Mouse (Mus musculus): Measurements from ENCODE around the gene Trim46. TPM values are rescaled to one million over a fixed set of nuclear protein-coding genes. Genes with fewer than 3 reads are reported as not detected.

Trim46 gene
- total RNA-seq (2023), result 2.1 to 5.6 TPM (median 3.3 TPM) in 4 replicates

GRCm38 (mm10) chr3:89246261-89247100 is at the start of gene Trim46:
Gene Trim46, minus strand, starts transcription at chr3:89246309.

GRCm38 (mm10) chr3:89280606-89281511 is 34.8 kb upstream of the Trim46 start, which contains the start of gene Efna1:
Gene Efna1, minus strand, starts transcription at chr3:89281142.

GRCm38 (mm10) chr3:89270051-89270755 is 24.1 kb upstream of the Trim46 start, which contains the start of gene Slc50a1:
Gene Slc50a1, minus strand, starts transcription at chr3:89270570.

GRCm38 (mm10) chr3:89259076-89259475 is 13.0 kb upstream of the Trim46 start, which contains the start of gene Dpm3:
Gene Dpm3, plus strand, starts transcription at chr3:89259358.

GRCm38 (mm10) chr3:89245688-89246171 is 379 bp downstream of the Trim46 start, which contains the start of gene Krtcap2:
Gene Krtcap2, plus strand, starts transcription at chr3:89245966.

GRCm38 (mm10) chr3:89228836-89229235 is 17.3 kb downstream of the Trim46 start, which contains the start of gene Muc1:
Gene Muc1, plus strand, starts transcription at chr3:89229057.

GRCm38 (mm10) chr3:89226900-89227299 is 19.2 kb downstream of the Trim46 start, which contains the start of gene Mtx1:
Gene Mtx1, minus strand, starts transcription at chr3:89227088.

GRCm38 (mm10) chr3:89214681-89215411 is 31.3 kb downstream of the Trim46 start, which contains the start of gene Thbs3:
Gene Thbs3, plus strand, starts transcription at chr3:89215180.

GRCm38 (mm10) chr3:89202253-89203141 is 43.6 kb downstream of the Trim46 start, which contains the start of gene Gba:
Gene Gba, plus strand, starts transcription at chr3:89202928.

Other genes starting within 250 kb of the Trim46 start
- 53.5 to 67.5 TPM (median 58.6 TPM) in 4 replicates for gene Rusc1, start 153.0 kb downstream of the Trim46 start, total RNA-seq (2023)
- gene Gm43738, start 145.2 kb downstream of the Trim46 start, total RNA-seq (2023), result not detected in 4 replicates
- 17.6 to 21.4 TPM (median 20.3 TPM) in 4 replicates for gene Fdps, start 144.3 kb downstream of the Trim46 start, total RNA-seq (2023)
- gene Pklr, start 110.2 kb downstream of the Trim46 start, total RNA-seq (2023), result not detected in 4 replicates
- 2.2 to 5.3 TPM (median 5.1 TPM) in 4 replicates for gene Hcn3, start 86.1 kb downstream of the Trim46 start, total RNA-seq (2023)
- gene Clk2, start 81.5 kb downstream of the Trim46 start, total RNA-seq (2023), result 144 to 159 TPM (median 155 TPM) in 4 replicates
- gene Scamp3, start 68.8 kb downstream of the Trim46 start, total RNA-seq (2023), result 109 to 121 TPM (median 115 TPM) in 4 replicates
- gene Fam189b, start 63.2 kb downstream of the Trim46 start, total RNA-seq (2023), result 12.9 to 24.4 TPM (median 20.3 TPM) in 4 replicates
- gene Gba, start 43.4 kb downstream of the Trim46 start, total RNA-seq (2023), result 79.6 to 102 TPM (median 97.6 TPM) in 4 replicates
- gene Thbs3, start 31.1 kb downstream of the Trim46 start, total RNA-seq (2023), result 8.6 to 13.2 TPM (median 9.9 TPM) in 4 replicates
- gene Mtx1, start 19.2 kb downstream of the Trim46 start, total RNA-seq (2023), result 227 to 250 TPM (median 239 TPM) in 4 replicates
- 1.4 to 3.6 TPM (median 1.6 TPM) in 4 replicates for gene Muc1, start 17.3 kb downstream of the Trim46 start, total RNA-seq (2023)
- 88.4 to 116 TPM (median 101 TPM) in 4 replicates for gene Krtcap2, start 343 bp downstream of the Trim46 start, total RNA-seq (2023)
- gene Dpm3, start 13.0 kb upstream of the Trim46 start, total RNA-seq (2023), result 64.0 to 79.9 TPM (median 68.1 TPM) in 4 replicates
- gene Slc50a1, start 24.3 kb upstream of the Trim46 start, total RNA-seq (2023), result 140 to 170 TPM (median 145 TPM) in 4 replicates
- gene Efna1, start 34.8 kb upstream of the Trim46 start, total RNA-seq (2023), result 1.0 to 1.8 TPM (median 1.1 TPM) in 4 replicates
- not detected in 4 replicates for gene Efna3, start 76.7 kb upstream of the Trim46 start, total RNA-seq (2023)
- gene Efna4, start 91.7 kb upstream of the Trim46 start, total RNA-seq (2023), result 0.36 TPM in 1 of 4 replicates, not detected in the others
- gene Adam15, start 103.7 kb upstream of the Trim46 start, total RNA-seq (2023), result 6.8 to 7.4 TPM (median 7.1 TPM) in 4 replicates
- gene Dcst2, start 115.7 kb upstream of the Trim46 start, total RNA-seq (2023), result 0.25 TPM in 1 of 4 replicates, not detected in the others
- gene Dcst1, start 118.9 kb upstream of the Trim46 start, total RNA-seq (2023), result 0.31 to 0.33 TPM in 2 of 4 replicates, not detected in the others
- 60.4 to 64.8 TPM (median 62.5 TPM) in 4 replicates for gene Zbtb7b, start 148.5 kb upstream of the Trim46 start, total RNA-seq (2023)
- 0.52 TPM in 1 of 4 replicates, not detected in the others for gene Lenep, start 156.5 kb upstream of the Trim46 start, total RNA-seq (2023)
- gene Flad1, start 165.6 kb upstream of the Trim46 start, total RNA-seq (2023), result 31.6 to 44.7 TPM (median 35.1 TPM) in 4 replicates
- 3.8 to 6.6 TPM (median 4.5 TPM) in 4 replicates for gene Cks1b, start 172.1 kb upstream of the Trim46 start, total RNA-seq (2023)
- gene Shc1, start 172.1 kb upstream of the Trim46 start, total RNA-seq (2023), result 88.4 to 93.9 TPM (median 92.1 TPM) in 4 replicates
- gene Pygo2, start 183.9 kb upstream of the Trim46 start, total RNA-seq (2023), result 32.0 to 39.9 TPM (median 36.9 TPM) in 4 replicates
- 124 to 130 TPM (median 128 TPM) in 4 replicates for gene Pbxip1, start 190.4 kb upstream of the Trim46 start, total RNA-seq (2023)
- 14.3 to 19.8 TPM (median 17.7 TPM) in 4 replicates for gene Pmvk, start 208.2 kb upstream of the Trim46 start, total RNA-seq (2023)

Measured in B cell, adult 62 days (primary cell).